Mouse (Mus musculus): ENCODE results near the gene Rabgap1l. TPM values are rescaled to one million over a fixed set of nuclear protein-coding genes. Genes with fewer than 3 reads are reported as not detected.

The Rabgap1l gene
- polyA plus RNA-seq, 1 experiment, result 13.8 TPM

DNA sequence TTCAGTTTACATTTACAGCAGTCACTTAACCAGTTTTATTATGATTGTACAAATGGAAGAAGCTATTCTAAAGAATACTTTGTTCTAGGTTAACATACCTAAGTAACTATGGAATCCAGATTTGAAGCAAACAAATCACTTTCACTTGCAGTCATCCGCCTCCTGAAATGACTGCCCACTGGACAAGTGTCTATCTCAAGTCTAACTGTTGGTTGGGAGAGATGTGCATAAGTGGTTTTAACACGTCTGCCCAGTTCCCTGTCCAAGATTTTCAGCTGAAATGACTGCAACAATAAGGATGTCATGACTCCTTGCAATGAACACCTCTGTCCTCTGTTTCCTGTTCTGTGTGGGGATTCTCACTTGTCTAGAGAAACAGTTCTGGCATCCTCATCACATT lies 27.4 kb downstream of the Rabgap1l start:
- no peak overlapping the region for H3K4me3 ChIP-seq (ENCODE audit: extremely low read depth, insufficient read depth, insufficient read length)
- TF ChIP-seq POLR2A (IDR thresholded peaks at IDR 0.05; ENCODE audit: low read depth, low read length) (no peak), CTCF (IDR thresholded peaks at IDR 0.05; ENCODE audit: extremely low read depth, insufficient read depth, insufficient read length, insufficient replicate concordance) (no peak)
- H3K36me3 ChIP-seq (ENCODE audit: control insufficient read depth, insufficient read depth, low read length), result no peaks in the 10 kb centered on the region
- no peaks in the 10 kb centered on the region for H3K4me1 ChIP-seq (ENCODE audit: control insufficient read depth, insufficient read depth, insufficient read length)
- H3K27ac ChIP-seq (ENCODE audit: insufficient read depth, low read length), result no peak overlapping the region
- H3K27me3 ChIP-seq (ENCODE audit: control insufficient read depth, insufficient read depth, low read length), result no peaks in the 10 kb centered on the region
- DNase-seq (ENCODE audit: low read depth in 1 of 2, low spot score in 2 of 2), result no peak
- 86% methylated on average over 2 of the region's 2 CpGs for WGBS

DNA sequence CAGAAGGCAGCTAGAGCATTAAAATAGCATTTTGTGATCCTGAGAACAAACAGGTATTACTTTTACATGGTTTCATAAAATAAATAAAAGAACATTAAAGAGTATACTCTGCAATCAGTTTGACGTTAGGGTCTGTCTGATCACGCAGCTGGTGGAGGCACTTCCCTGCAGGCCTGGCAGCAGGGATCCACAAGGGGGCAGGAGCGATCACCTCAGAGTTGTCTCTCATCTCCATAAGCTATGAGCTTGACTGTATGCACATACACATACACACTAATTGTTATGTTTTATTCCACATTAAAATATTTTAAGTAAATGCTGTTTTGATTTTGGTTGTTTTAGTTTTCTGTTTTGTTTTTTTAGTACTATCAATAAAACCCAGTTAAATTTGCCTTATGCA lies 34.8 kb downstream of the Rabgap1l start:
- Histone ChIP-seq H3K36me3 (ENCODE audit: control insufficient read depth, insufficient read depth, low read length) (no peaks in the 10 kb centered on the region; the same call in 1 of the 2 replicates), H3K4me3 (ENCODE audit: extremely low read depth, insufficient read depth, insufficient read length) (no peak overlapping the region), H3K4me1 (ENCODE audit: control insufficient read depth, insufficient read depth, insufficient read length) (no peaks in the 10 kb centered on the region), H3K27ac (ENCODE audit: insufficient read depth, low read length) (no peak overlapping the region), H3K27me3 (ENCODE audit: control insufficient read depth, insufficient read depth, low read length) (no peaks in the 10 kb centered on the region)
- peak; percentile 22 to 71 for DNase-seq (ENCODE audit: low read depth in 1 of 2, low spot score in 2 of 2)
- TF ChIP-seq CTCF (IDR thresholded peaks at IDR 0.05; ENCODE audit: extremely low read depth, insufficient read depth, insufficient read length, insufficient replicate concordance) (peak; percentile 88), POLR2A (IDR thresholded peaks at IDR 0.05; ENCODE audit: low read depth, low read length) (no peak)
- WGBS, result 46% methylated on average over 3 of the region's 3 CpGs

DNA sequence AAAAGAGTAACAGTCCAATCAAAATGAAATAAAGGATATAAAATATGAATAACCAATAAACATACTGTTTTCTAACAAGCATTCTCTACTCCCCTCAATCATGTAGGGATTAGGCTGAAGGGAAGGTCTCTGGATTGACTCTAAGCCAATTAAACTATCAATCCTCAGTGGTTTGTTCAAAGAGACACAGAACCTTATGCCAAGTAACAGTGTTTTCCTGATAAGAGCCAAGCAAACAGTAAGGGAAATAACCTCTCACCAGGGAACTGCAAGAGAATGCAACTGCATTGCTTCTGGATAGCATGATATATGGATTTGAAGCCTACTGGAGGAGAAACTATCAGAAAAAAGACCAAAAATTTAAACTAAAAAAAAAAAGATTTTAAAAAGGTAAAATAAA lies 37.7 kb downstream of the Rabgap1l start:
- H3K4me1 ChIP-seq (ENCODE audit: control insufficient read depth, insufficient read depth, insufficient read length), result no peaks in the 10 kb centered on the region
- TF ChIP-seq POLR2A (IDR thresholded peaks at IDR 0.05; ENCODE audit: low read depth, low read length), result no peak
- no peak for TF ChIP-seq CTCF (IDR thresholded peaks at IDR 0.05; ENCODE audit: extremely low read depth, insufficient read depth, insufficient read length, insufficient replicate concordance)
- H3K27me3 ChIP-seq (ENCODE audit: control insufficient read depth, insufficient read depth, low read length), result no peaks in the 10 kb centered on the region
- H3K4me3 ChIP-seq (ENCODE audit: extremely low read depth, insufficient read depth, insufficient read length), result no peak overlapping the region
- DNase-seq (ENCODE audit: low read depth in 1 of 2, low spot score in 2 of 2), result no peak
- H3K36me3 ChIP-seq (ENCODE audit: control insufficient read depth, insufficient read depth, low read length), result no peaks in the 10 kb centered on the region; the same call in 1 of the 2 replicates
- H3K27ac ChIP-seq (ENCODE audit: insufficient read depth, low read length), result no peak overlapping the region

DNA sequence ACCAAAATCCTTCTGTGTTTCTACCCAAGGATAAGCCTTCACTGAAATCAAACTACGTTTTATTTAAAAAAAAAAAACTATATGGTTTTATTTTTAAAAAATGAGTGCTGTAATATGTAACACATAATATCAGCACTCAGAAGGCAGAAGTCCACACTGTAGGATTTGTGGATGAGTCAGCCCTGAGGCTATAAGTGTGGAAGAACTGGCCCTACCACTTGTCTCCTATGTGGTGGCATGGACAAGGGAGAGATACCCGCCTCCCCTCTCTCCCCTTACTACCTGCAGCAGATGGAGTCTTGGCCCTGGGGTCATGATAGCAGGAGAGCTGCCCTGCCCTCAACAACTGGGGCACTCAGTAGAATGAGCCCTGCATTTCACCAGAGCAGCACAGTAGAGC lies 42.4 kb downstream of the Rabgap1l start:
- Histone ChIP-seq H3K4me3 (ENCODE audit: extremely low read depth, insufficient read depth, insufficient read length) (no peak overlapping the region), H3K36me3 (ENCODE audit: control insufficient read depth, insufficient read depth, low read length) (no peaks in the 10 kb centered on the region), H3K4me1 (ENCODE audit: control insufficient read depth, insufficient read depth, insufficient read length) (no peaks in the 10 kb centered on the region), H3K27ac (ENCODE audit: insufficient read depth, low read length) (no peak overlapping the region), H3K27me3 (ENCODE audit: control insufficient read depth, insufficient read depth, low read length) (no peaks in the 10 kb centered on the region)
- no peak for DNase-seq (ENCODE audit: low read depth in 1 of 2, low spot score in 2 of 2)
- TF ChIP-seq POLR2A (IDR thresholded peaks at IDR 0.05; ENCODE audit: low read depth, low read length), result no peak
- no peak for TF ChIP-seq CTCF (IDR thresholded peaks at IDR 0.05; ENCODE audit: extremely low read depth, insufficient read depth, insufficient read length, insufficient replicate concordance)
- 86% methylated on average over 2 of the region's 2 CpGs for WGBS

DNA sequence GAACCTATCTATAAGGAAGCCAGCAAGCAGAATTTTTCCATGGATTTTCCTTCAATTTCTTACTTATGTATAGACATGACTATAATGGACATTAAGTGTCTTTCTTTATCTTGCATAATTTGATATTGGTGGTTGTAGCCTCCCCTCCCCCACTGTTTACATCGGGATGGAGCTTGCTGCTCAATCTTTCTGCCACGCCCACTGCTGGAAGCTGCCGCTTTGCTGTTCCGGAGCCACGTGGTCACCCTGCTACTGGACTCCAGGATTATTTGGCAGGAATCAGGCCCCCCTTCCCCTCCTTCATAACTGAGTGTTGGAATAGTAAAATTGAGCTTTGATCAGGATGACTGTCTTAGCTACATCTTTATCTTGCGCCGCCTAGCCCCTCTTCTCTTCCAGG lies 46.2 kb downstream of the Rabgap1l start:
- Histone ChIP-seq H3K27ac (ENCODE audit: insufficient read depth, low read length) (no peak overlapping the region), H3K4me3 (ENCODE audit: extremely low read depth, insufficient read depth, insufficient read length) (no peak overlapping the region), H3K36me3 (ENCODE audit: control insufficient read depth, insufficient read depth, low read length) (no peaks in the 10 kb centered on the region), H3K27me3 (ENCODE audit: control insufficient read depth, insufficient read depth, low read length) (no peaks in the 10 kb centered on the region), H3K4me1 (ENCODE audit: control insufficient read depth, insufficient read depth, insufficient read length) (no peaks in the 10 kb centered on the region)
- WGBS, result 71% methylated on average over 7 of the region's 7 CpGs
- no peak for DNase-seq (ENCODE audit: low read depth in 1 of 2, low spot score in 2 of 2)
- TF ChIP-seq CTCF (IDR thresholded peaks at IDR 0.05; ENCODE audit: extremely low read depth, insufficient read depth, insufficient read length, insufficient replicate concordance) (no peak), POLR2A (IDR thresholded peaks at IDR 0.05; ENCODE audit: low read depth, low read length) (no peak)

DNA sequence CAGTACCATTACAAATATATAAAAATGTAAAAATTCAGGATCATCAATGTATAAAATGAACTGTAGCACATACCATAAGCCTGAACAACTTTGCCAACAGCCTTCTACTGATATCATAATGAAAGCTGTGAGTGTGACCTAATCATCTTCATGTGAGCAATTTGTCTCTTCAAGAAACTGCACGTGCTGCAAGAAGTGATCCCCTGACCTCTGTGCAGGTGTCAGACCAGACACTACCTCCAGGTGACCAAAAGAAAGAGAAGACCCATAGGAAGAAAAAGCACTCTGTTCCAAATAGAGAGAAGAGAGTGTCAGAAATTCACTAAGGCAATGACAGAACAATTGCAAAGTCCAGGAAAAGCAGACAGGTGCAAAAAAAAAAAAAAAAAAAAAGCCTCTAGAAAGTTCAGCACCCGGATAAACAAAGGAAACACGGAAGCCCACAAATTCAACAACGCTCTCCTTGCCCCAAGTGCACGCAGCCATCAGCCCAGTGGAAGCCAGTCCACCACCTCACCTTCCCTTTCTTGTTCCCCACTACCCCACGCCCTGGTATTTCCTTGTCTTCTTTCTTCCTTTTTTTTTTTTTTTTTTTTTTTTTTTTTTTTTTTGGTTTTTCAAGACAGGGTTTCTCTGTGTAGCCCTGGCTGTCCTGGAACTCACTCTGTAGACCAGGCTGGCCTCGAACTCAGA lies 47.6 kb downstream of the Rabgap1l start:
- H3K27me3 ChIP-seq (ENCODE audit: control insufficient read depth, insufficient read depth, low read length), result no peaks in the 10 kb centered on the region
- no peak overlapping the region for H3K27ac ChIP-seq (ENCODE audit: insufficient read depth, low read length)
- no peaks in the 10 kb centered on the region for H3K4me1 ChIP-seq (ENCODE audit: control insufficient read depth, insufficient read depth, insufficient read length)
- DNase-seq (ENCODE audit: low read depth in 1 of 2, low spot score in 2 of 2), result no peak
- H3K4me3 ChIP-seq (ENCODE audit: extremely low read depth, insufficient read depth, insufficient read length), result no peak overlapping the region
- 69% methylated on average over 7 of the region's 7 CpGs for WGBS
- H3K36me3 ChIP-seq (ENCODE audit: control insufficient read depth, insufficient read depth, low read length), result no peaks in the 10 kb centered on the region
- no peak for TF ChIP-seq CTCF (IDR thresholded peaks at IDR 0.05; ENCODE audit: extremely low read depth, insufficient read depth, insufficient read length, insufficient replicate concordance)
- no peak for TF ChIP-seq POLR2A (IDR thresholded peaks at IDR 0.05; ENCODE audit: low read depth, low read length)

DNA sequence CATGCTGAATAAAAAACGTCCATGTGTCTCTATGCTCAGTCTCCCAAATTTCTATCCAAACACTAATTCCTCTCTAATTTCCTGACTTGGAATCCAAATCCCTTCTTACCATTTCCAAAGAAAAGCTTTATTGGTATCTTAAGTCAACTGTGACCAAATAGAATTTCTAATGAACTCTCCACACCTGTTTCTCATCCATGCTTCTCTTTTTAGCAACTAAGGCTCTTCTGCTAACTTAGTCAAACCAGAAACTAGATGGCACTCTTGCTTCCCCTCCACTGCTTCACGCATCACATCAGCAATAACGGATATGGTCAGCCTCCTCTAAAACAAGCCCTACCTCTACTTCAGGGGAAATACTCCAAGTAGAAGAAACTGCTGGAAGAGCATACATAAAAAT lies 49.0 kb downstream of the Rabgap1l start:
- Histone ChIP-seq H3K27ac (ENCODE audit: insufficient read depth, low read length) (no peak overlapping the region), H3K36me3 (ENCODE audit: control insufficient read depth, insufficient read depth, low read length) (no peaks in the 10 kb centered on the region), H3K4me3 (ENCODE audit: extremely low read depth, insufficient read depth, insufficient read length) (no peak overlapping the region), H3K27me3 (ENCODE audit: control insufficient read depth, insufficient read depth, low read length) (no peaks in the 10 kb centered on the region), H3K4me1 (ENCODE audit: control insufficient read depth, insufficient read depth, insufficient read length) (no peaks in the 10 kb centered on the region)
- TF ChIP-seq POLR2A (IDR thresholded peaks at IDR 0.05; ENCODE audit: low read depth, low read length) (no peak), CTCF (IDR thresholded peaks at IDR 0.05; ENCODE audit: extremely low read depth, insufficient read depth, insufficient read length, insufficient replicate concordance) (no peak)
- no peak for DNase-seq (ENCODE audit: low read depth in 1 of 2, low spot score in 2 of 2)
- 47% methylated on average over 3 of the region's 3 CpGs for whole genome bisulfite sequencing

Data from spleen, adult 2 months (tissue).